Mouse (Mus musculus) hindbrain, embryonic 11.5 days (tissue): ENCODE measurements around the gene Tmco3. TPM values are rescaled to one million over a fixed set of nuclear protein-coding genes. Genes with fewer than 3 reads are reported as not detected.

ENCODE experiments used
- ATAC-seq: fragments of 200-750 bp; cut with Nextera tagmentation; 2 replicates; pipeline ENCODE4 v1.8.0; 2017; ENCODE audit warnings: mild to moderate bottlenecking, moderate TSS enrichment, moderate library complexity; ENCODE audit not compliant: low FRiP score
- DNase-seq: peaks from one replicate; pipeline ENCODE4 v3.0.0-alpha.2; 2015; ENCODE audit warnings: low spot score
- H3K27ac ChIP-seq: fragments of 300-500 bp; sonication (generic); 2 replicates; pipeline ENCODE4 v1.5.1; 2014; ENCODE audit warnings: mild to moderate bottlenecking, low read depth, low read length
- H3K27me3 ChIP-seq: fragments of 300-500 bp; sonication (generic); 2 replicates; pipeline ENCODE4 v1.6.1; 2014; ENCODE audit warnings: mild to moderate bottlenecking, low read length, moderate library complexity, mixed read lengths; ENCODE audit not compliant: control insufficient read depth, insufficient read depth
- H3K36me3 ChIP-seq: fragments of 300-500 bp; sonication (generic); 2 replicates; pipeline ENCODE4 v1.6.1; 2014; ENCODE audit warnings: mild to moderate bottlenecking, low read length, moderate library complexity, mixed read lengths; ENCODE audit not compliant: control insufficient read depth, insufficient read depth
- H3K4me1 ChIP-seq: fragments of 300-500 bp; sonication (generic); replicated peaks from 2 replicates; pipeline ENCODE4 v1.6.1; 2014; ENCODE audit warnings: low read length, mixed read lengths; ENCODE audit not compliant: control insufficient read depth, insufficient read depth
- H3K4me2 ChIP-seq: fragments of 300-500 bp; sonication (generic); replicated peaks from 2 replicates; pipeline ENCODE4 v1.6.1; 2014; ENCODE audit warnings: mild to moderate bottlenecking, low read depth, low read length
- H3K4me3 ChIP-seq: fragments of 300-500 bp; sonication (generic); 2 replicates; pipeline ENCODE4 v1.5.1; 2014; ENCODE audit warnings: low read depth, low read length
- H3K9ac ChIP-seq: fragments of 300-500 bp; sonication (generic); 2 replicates; pipeline ENCODE4 v1.6.1; 2014; ENCODE audit warnings: low read depth, low read length
- H3K9me3 ChIP-seq: fragments of 300-500 bp; sonication (generic); 2 replicates; pipeline ENCODE4 v1.6.1; 2016; ENCODE audit warnings: low read length; ENCODE audit not compliant: control insufficient read depth
- WGBS: fragments of 180-500 bp; shearing (Covaris S2); extraction: QIAGEN DNeasy Blood & Tissue Kit; methylation state at CpG from one replicate; pipeline ENCODE4 v1.1.7; 2014; 5-methylcytosine and 5-hydroxymethylcytosine counted together
- polyA plus RNA-seq: library from polyadenylated mRNA; unstranded; fragments of >200 nt; fragmentation: Nextera tagmentation; extraction: Ambion mirVana; gene quantifications from 2 replicates; pipeline ENCODE4 v1.2.1, GENCODE M21; 2014

The Tmco3 gene
- polyA plus RNA-seq, 1 experiment from 2014 or later, result 37.1 TPM

- no peak overlapping the region for H3K27ac ChIP-seq
- H3K27me3 ChIP-seq, result no peaks in the 10 kb centered on the region
- no peak overlapping the region for H3K4me3 ChIP-seq
- ATAC-seq (no peak), DNase-seq (no peak)
- H3K36me3 ChIP-seq, result peaks cover 12% of the 10 kb centered on the region; the same call in 1 of the 2 replicates
- 92% methylated on average over 4 of the region's 4 CpGs for WGBS
- H3K4me2 ChIP-seq, result no peak overlapping the region
- no peak overlapping the region for H3K9ac ChIP-seq
- H3K4me1 ChIP-seq, result peaks cover 4% of the 10 kb centered on the region; the same call in 1 of the 2 replicates
- H3K9me3 ChIP-seq, result no peaks in the 10 kb centered on the region
Observed at GRCm38 (mm10) chr8:13343134-13343533, 55.1 kb downstream of the Tmco3 start.

- Histone ChIP-seq H3K9me3 (no peaks in the 10 kb centered on the region), H3K4me1 (no peaks in the 10 kb centered on the region), H3K4me3 (no peak overlapping the region), H3K36me3 (0 out of 2 replicates have a peak, but pooled peaks cover 8% of the 10 kb centered on the region), H3K27ac (no peak overlapping the region), H3K9ac (no peak overlapping the region), H3K27me3 (no peaks in the 10 kb centered on the region), H3K4me2 (no peak overlapping the region)
- ATAC-seq (no peak), DNase-seq (no peak)
- 89% methylated on average over 7 of the region's 7 CpGs for WGBS
Observed at GRCm38 (mm10) chr8:13350052-13350451, 62.1 kb downstream of the Tmco3 start.

GRCm38 (mm10) chr8:13351593-13351992, 63.6 kb downstream of the Tmco3 start:
- no peak overlapping the region for H3K4me3 ChIP-seq
- 93% methylated on average over 5 of the region's 5 CpGs for WGBS
- H3K27ac ChIP-seq, result no peak overlapping the region
- ATAC-seq (no peak), DNase-seq (no peak)
- H3K36me3 ChIP-seq, result 0 out of 2 replicates have a peak, but pooled peaks cover 6% of the 10 kb centered on the region
- no peak overlapping the region for H3K4me2 ChIP-seq
- H3K9ac ChIP-seq, result no peak overlapping the region
- no peaks in the 10 kb centered on the region for H3K9me3 ChIP-seq
- H3K4me1 ChIP-seq, result no peaks in the 10 kb centered on the region
- H3K27me3 ChIP-seq, result no peaks in the 10 kb centered on the region

GRCm38 (mm10) chr8:13352601-13353000, 64.6 kb downstream of the Tmco3 start:
- ATAC-seq, result no peak
- DNase-seq, result no peak
- no peak overlapping the region for H3K9ac ChIP-seq
- 93% methylated on average over 8 of the region's 8 CpGs for whole genome bisulfite sequencing
- H3K4me1 ChIP-seq, result no peaks in the 10 kb centered on the region
- H3K27me3 ChIP-seq, result no peaks in the 10 kb centered on the region
- no peak overlapping the region for H3K4me2 ChIP-seq
- 0 out of 2 replicates have a peak, but pooled peaks cover 5% of the 10 kb centered on the region for H3K36me3 ChIP-seq
- H3K9me3 ChIP-seq, result no peaks in the 10 kb centered on the region
- no peak overlapping the region for H3K4me3 ChIP-seq
- H3K27ac ChIP-seq, result no peak overlapping the region

- no peak overlapping the region for H3K27ac ChIP-seq
- peaks cover 11% of the 10 kb centered on the region for H3K36me3 ChIP-seq
- no peaks in the 10 kb centered on the region for H3K27me3 ChIP-seq
- no peak overlapping the region for H3K4me3 ChIP-seq
- DNase-seq (no peak), ATAC-seq (no peak)
- no peak overlapping the region for H3K9ac ChIP-seq
- no peaks in the 10 kb centered on the region for H3K4me1 ChIP-seq
- H3K9me3 ChIP-seq, result no peaks in the 10 kb centered on the region
- H3K4me2 ChIP-seq, result no peak overlapping the region
- 91% methylated on average over 9 of the region's 9 CpGs for WGBS
Observed at GRCm38 (mm10) chr8:13353155-13353833, 65.3 kb downstream of the Tmco3 start.

GRCm38 (mm10) chr8:13353883-13354282, 65.9 kb downstream of the Tmco3 start:
- no peaks in the 10 kb centered on the region for H3K4me1 ChIP-seq
- 92% methylated on average over 4 of the region's 4 CpGs for whole genome bisulfite sequencing
- DNase-seq, result no peak
- H3K27me3 ChIP-seq, result no peaks in the 10 kb centered on the region
- H3K9ac ChIP-seq, result no peak overlapping the region
- no peak for ATAC-seq
- H3K27ac ChIP-seq, result no peak overlapping the region
- no peak overlapping the region for H3K4me2 ChIP-seq
- H3K9me3 ChIP-seq, result no peaks in the 10 kb centered on the region
- H3K36me3 ChIP-seq, result peaks cover 8% of the 10 kb centered on the region
- H3K4me3 ChIP-seq, result no peak overlapping the region

GRCm38 (mm10) chr8:13356221-13356620, 68.2 kb downstream of the Tmco3 start:
- WGBS, result 85% methylated on average over 6 of the region's 6 CpGs
- DNase-seq (no peak), ATAC-seq (no peak)
- no peaks in the 10 kb centered on the region for H3K9me3 ChIP-seq
- no peaks in the 10 kb centered on the region for H3K4me1 ChIP-seq
- H3K27me3 ChIP-seq, result no peaks in the 10 kb centered on the region
- no peak overlapping the region for H3K4me3 ChIP-seq
- no peak overlapping the region for H3K27ac ChIP-seq
- H3K36me3 ChIP-seq, result peaks cover 22% of the 10 kb centered on the region
- H3K4me2 ChIP-seq, result no peak overlapping the region
- H3K9ac ChIP-seq, result no peak overlapping the region

GRCm38 (mm10) chr8:13356681-13357080, 68.7 kb downstream of the Tmco3 start:
- Histone ChIP-seq H3K4me3 (no peak overlapping the region), H3K4me2 (no peak overlapping the region), H3K36me3 (peaks cover 27% of the 10 kb centered on the region), H3K27ac (no peak overlapping the region), H3K9ac (no peak overlapping the region), H3K4me1 (no peaks in the 10 kb centered on the region), H3K27me3 (no peaks in the 10 kb centered on the region), H3K9me3 (no peaks in the 10 kb centered on the region)
- 87% methylated on average over 10 of the region's 10 CpGs for WGBS
- DNase-seq, result no peak
- ATAC-seq, result no peak

- H3K4me1 ChIP-seq, result no peaks in the 10 kb centered on the region
- DNase-seq (no peak), ATAC-seq (no peak)
- no peaks in the 10 kb centered on the region for H3K9me3 ChIP-seq
- WGBS, result 94% methylated on average over 7 of the region's 7 CpGs
- no peak overlapping the region for H3K4me2 ChIP-seq
- H3K27me3 ChIP-seq, result no peaks in the 10 kb centered on the region
- H3K4me3 ChIP-seq, result no peak overlapping the region
- no peak overlapping the region for H3K9ac ChIP-seq
- peaks cover 37% of the 10 kb centered on the region for H3K36me3 ChIP-seq
- no peak overlapping the region for H3K27ac ChIP-seq
Observed at GRCm38 (mm10) chr8:13360213-13360612, 72.2 kb downstream of the Tmco3 start.
